Mouse (Mus musculus): ENCODE data around the gene B230307C23Rik.
"Not testable (repeated sequence)": the region's sequence is repeated elsewhere in the genome, so short reads cannot be mapped to it uniquely, and the experiment has no call there.

B230307C23Rik gene

DNA sequence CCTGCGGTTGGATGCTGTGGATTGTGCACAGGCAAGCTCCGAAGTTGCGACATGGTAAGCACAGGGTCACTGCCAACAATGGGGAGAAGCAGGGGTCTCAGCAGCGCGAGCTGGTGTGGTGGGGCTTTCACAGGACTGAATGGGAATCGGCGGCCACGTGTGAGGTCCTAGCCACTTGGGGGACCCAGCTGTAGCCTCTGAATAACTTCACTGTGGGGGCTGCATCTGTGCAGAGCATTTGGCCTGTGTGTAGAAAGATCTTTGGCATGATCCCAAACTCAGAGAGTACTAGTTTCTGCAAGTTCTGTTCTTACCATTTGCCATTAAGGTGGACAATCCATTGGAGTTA, 242 bp downstream of the B230307C23Rik start:
- DNase-seq (ENCODE audit: low spot score in 2 of 2): not testable (repeated sequence)

GRCm38 (mm10) chr16:98022081-98022480, 25.0 kb downstream of the B230307C23Rik start:
- DNase-seq (ENCODE audit: low spot score in 2 of 2): no peak

- DNase-seq (ENCODE audit: low spot score in 2 of 2): no peak
These were observed 25.7 kb downstream of the B230307C23Rik start for GRCm38 (mm10) chr16:98022657-98023345.

DNA sequence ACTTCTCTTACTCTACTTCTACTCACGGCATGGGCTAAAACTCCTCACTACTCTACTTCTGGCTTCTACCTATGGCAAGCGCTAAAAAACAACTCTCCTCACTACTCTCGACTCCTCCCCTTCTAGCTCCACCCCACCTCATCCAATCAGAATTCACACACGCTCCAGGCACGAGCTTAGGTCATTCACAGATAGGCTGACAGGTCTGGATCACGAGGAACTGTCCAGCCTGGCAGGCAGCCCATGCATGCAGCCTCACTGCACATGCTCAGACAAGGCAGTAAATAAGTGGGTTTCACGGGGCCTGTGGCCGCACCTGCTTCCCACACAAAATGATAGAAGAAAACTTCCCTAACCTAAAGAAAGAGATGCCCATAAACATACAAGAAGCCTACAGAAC, 29.1 kb downstream of the B230307C23Rik start:
- not testable (repeated sequence) for DNase-seq (ENCODE audit: low spot score in 2 of 2)

DNA sequence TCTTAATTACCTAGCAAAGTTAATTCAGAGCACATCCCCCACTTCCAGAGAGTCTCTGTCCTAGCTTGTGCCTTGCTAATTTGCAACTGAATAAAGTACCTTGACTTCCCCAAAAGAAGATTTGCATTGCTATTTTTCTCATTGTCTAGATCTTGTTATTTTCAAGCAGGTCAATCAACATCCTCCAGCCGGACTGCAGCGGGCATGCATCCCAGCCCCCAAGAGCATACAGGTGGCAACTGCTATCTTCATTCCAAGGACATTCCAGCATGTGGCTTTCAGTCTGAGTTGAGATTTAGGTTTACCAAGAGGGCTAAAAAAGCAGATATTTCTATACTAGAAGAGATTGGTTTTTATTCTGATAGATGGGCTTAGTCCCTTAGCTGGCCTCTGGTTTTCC, 37.9 kb downstream of the B230307C23Rik start:
- not testable (repeated sequence) for DNase-seq (ENCODE audit: low spot score in 2 of 2)

DNA sequence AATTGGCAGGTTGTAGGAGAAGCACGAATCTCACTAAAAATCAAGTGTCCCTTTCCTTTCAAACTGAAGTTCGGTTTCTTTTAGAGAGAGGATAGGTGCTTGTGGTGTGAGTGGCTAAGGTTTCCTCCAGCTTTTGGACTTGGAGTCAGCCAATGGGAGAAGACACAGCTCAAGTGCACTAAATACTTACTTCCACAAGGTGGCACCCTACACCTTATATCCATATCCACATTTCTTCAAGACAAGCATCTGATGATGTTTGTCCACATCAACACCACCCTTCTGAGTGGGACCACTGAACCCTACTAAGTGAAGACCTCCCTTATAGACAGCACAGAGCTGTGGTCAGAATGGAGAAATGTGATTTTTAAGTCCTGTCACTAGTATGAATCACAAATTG, 44.6 kb downstream of the B230307C23Rik start:
- DNase-seq (ENCODE audit: low spot score in 2 of 2): peak; percentile 10 to 11

DNA sequence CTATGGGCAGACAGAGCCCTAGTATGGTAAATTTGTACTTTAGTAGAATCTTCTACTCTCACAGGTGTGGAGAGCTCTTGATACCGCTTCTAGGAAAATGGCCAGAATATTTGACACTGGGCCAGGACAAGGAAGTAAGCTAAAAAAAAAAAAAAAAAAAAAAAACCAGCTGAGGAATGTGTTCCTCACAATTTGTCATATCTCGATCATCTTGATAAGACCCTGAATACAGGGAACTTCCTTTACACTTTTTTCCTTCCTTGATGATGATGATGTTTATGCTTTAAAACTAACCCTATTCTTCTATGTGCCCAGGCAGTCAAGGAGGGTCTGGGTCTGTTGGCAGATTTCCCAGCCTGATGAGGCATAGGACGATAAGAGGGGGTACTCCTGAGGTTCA, 82.3 kb downstream of the B230307C23Rik start:
- not testable (repeated sequence) for DNase-seq (ENCODE audit: low spot score in 2 of 2)

DNA sequence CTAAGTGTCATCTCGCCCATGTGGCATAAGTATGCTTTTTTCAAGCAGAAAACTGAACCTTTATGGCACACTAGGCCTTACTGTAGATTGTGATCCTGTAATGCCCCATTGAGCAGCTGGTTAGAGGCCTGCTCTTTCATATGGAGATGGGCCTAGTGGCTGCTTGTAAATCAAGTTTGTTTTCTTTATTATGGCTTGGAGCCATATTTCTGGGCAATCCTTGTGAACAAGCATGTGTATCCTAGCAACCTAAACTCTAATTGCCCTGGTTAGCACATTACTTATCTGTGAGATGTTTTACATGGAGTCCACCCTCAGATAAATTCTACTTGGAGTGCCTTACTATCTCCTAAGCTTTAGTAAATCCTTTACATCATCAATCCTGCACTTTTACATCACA, 84.0 kb downstream of the B230307C23Rik start:
- DNase-seq (ENCODE audit: low spot score in 2 of 2): not testable (repeated sequence)
